Mouse (Mus musculus) bone marrow macrophage, adult 2 months (primary cell): ENCODE measurements around the gene Ralgapa1. TPM values are rescaled to one million over a fixed set of nuclear protein-coding genes. Genes with fewer than 3 reads are reported as not detected.

ENCODE experiments used
- H3K27ac ChIP-seq: 2 replicates; pipeline ENCODE4 v1.5.1; 2012; ENCODE audit warnings: low read depth, low read length; ENCODE audit not compliant: insufficient read depth
- H3K4me1 ChIP-seq: 2 replicates; pipeline ENCODE4 v1.6.1; 2012; ENCODE audit warnings: low read length; ENCODE audit not compliant: control insufficient read depth, insufficient read depth
- H3K4me3 ChIP-seq: 2 replicates; pipeline ENCODE4 v1.5.1; 2012; ENCODE audit warnings: mild to moderate bottlenecking, low read length, moderate library complexity; ENCODE audit not compliant: insufficient read depth
- CTCF ChIP-seq: IDR thresholded peaks from 2 replicates; pipeline ENCODE4 v1.5.1; 2012; ENCODE audit warnings: low read depth, mild to moderate bottlenecking, low read length, moderate library complexity
- POLR2A ChIP-seq: IDR thresholded peaks from 2 replicates; pipeline ENCODE4 v1.6.1; 2012; ENCODE audit warnings: mild to moderate bottlenecking, low read depth, low read length, borderline replicate concordance
- polyA plus RNA-seq: library from polyadenylated mRNA; stranded (reverse); fragments of >200 nt; gene quantifications from 2 replicates; pipeline ENCODE4 v1.2.4, GENCODE M21; 2012; ENCODE audit not compliant: missing spikeins, insufficient read depth, insufficient read length

The Ralgapa1 gene
- 15.5 and 19.5 TPM in 2 replicates for polyA plus RNA-seq

GRCm38 (mm10) chr12:55820661-55821314 is at the start of gene Ralgapa1:
Gene Ralgapa1, minus strand, starts transcription at chr12:55821167.
- Histone ChIP-seq H3K4me3 (peak within 1 kb of the TSS; percentile 68), H3K27ac (peak within 1 kb of the TSS; percentile 51), H3K4me1 (peaks cover 5% of the 10 kb centered on the region)
- TF ChIP-seq POLR2A (no peak), CTCF (no peak)

- no peak for TF ChIP-seq POLR2A
- no peak for TF ChIP-seq CTCF
- Histone ChIP-seq H3K4me3 (no peak overlapping the region), H3K4me1 (peaks cover 11% of the 10 kb centered on the region), H3K27ac (no peak overlapping the region)
Observed at GRCm38 (mm10) chr12:55869622-55870322, 48.8 kb upstream of the Ralgapa1 start.

- TF ChIP-seq POLR2A (no peak), CTCF (no peak)
- Histone ChIP-seq H3K4me3 (no peak overlapping the region), H3K4me1 (peaks cover 11% of the 10 kb centered on the region), H3K27ac (no peak overlapping the region)
Observed at GRCm38 (mm10) chr12:55867738-55868137, 46.8 kb upstream of the Ralgapa1 start.

- no peaks in the 10 kb centered on the region for H3K4me1 ChIP-seq
- no peak overlapping the region for H3K27ac ChIP-seq
- no peak overlapping the region for H3K4me3 ChIP-seq
- TF ChIP-seq CTCF, result no peak
- no peak for TF ChIP-seq POLR2A
Observed at GRCm38 (mm10) chr12:55860631-55861030, 39.7 kb upstream of the Ralgapa1 start.

GRCm38 (mm10) chr12:55859409-55860349 is 38.7 kb upstream of the Ralgapa1 start:
- Histone ChIP-seq H3K4me3 (no peak overlapping the region), H3K4me1 (no peaks in the 10 kb centered on the region), H3K27ac (no peak overlapping the region)
- TF ChIP-seq POLR2A (no peak), CTCF (no peak)

GRCm38 (mm10) chr12:55850650-55851049 is 29.7 kb upstream of the Ralgapa1 start:
- H3K4me3 ChIP-seq, result no peak overlapping the region
- peaks cover 6% of the 10 kb centered on the region; the same call in 1 of the 2 replicates for H3K4me1 ChIP-seq
- no peak overlapping the region for H3K27ac ChIP-seq
- TF ChIP-seq POLR2A (no peak), CTCF (no peak)

- TF ChIP-seq CTCF (no peak), POLR2A (no peak)
- Histone ChIP-seq H3K4me1 (peaks cover 9% of the 10 kb centered on the region; the same call in 1 of the 2 replicates), H3K27ac (no peak overlapping the region)
Observed at GRCm38 (mm10) chr12:55847851-55848250, 26.9 kb upstream of the Ralgapa1 start.

GRCm38 (mm10) chr12:55846741-55847140 is 25.8 kb upstream of the Ralgapa1 start:
- peaks cover 9% of the 10 kb centered on the region; the same call in 1 of the 2 replicates for H3K4me1 ChIP-seq
- no peak for TF ChIP-seq CTCF
- no peak for TF ChIP-seq POLR2A
- no peak overlapping the region for H3K4me3 ChIP-seq
- no peak overlapping the region for H3K27ac ChIP-seq

More at GRCm38 (mm10) chr12:55847851-55848250, 26.9 kb upstream of the Ralgapa1 start:
- H3K4me3 ChIP-seq, result no peak overlapping the region

- H3K4me1 ChIP-seq, result peaks cover 2% of the 10 kb centered on the region; the same call in 1 of the 2 replicates
- no peak overlapping the region for H3K4me3 ChIP-seq
- TF ChIP-seq CTCF, result no peak
- TF ChIP-seq POLR2A, result no peak
- no peak overlapping the region for H3K27ac ChIP-seq
Observed at GRCm38 (mm10) chr12:55837495-55837894, 16.5 kb upstream of the Ralgapa1 start.
